Mouse (Mus musculus) intestine, embryonic 14.5 days (tissue): ENCODE results near the gene Cyb5r1. TPM values are rescaled to one million over a fixed set of nuclear protein-coding genes. Genes with fewer than 3 reads are reported as not detected.

Experiments
- ATAC-seq: fragments of 200-750 bp; cut with Nextera tagmentation; replicated peaks from 2 replicates; pipeline ENCODE4 v1.8.0; 2017; ENCODE audit warnings: low read depth, moderate number of reproducible peaks, moderate TSS enrichment, moderate library complexity; ENCODE audit not compliant: low FRiP score, low TSS enrichment
- DNase-seq: peaks from one replicate; pipeline ENCODE4 v3.0.0-alpha.2; 2018; ENCODE audit warnings: low spot score
- H3K27ac ChIP-seq: fragments of 300-500 bp; sonication (generic); 2 replicates; pipeline ENCODE4 v1.5.1; 2014; ENCODE audit warnings: low read depth, mild to moderate bottlenecking, control low read depth
- H3K27me3 ChIP-seq: fragments of 300-500 bp; sonication (generic); replicated peaks from 2 replicates; pipeline ENCODE4 v1.6.1; 2014; ENCODE audit warnings: low read length, control low read depth; ENCODE audit not compliant: control insufficient read depth, insufficient read depth
- H3K36me3 ChIP-seq: fragments of 300-500 bp; sonication (generic); 2 replicates; pipeline ENCODE4 v1.6.1; 2014; ENCODE audit warnings: low read length, control low read depth; ENCODE audit not compliant: control insufficient read depth, insufficient read depth
- H3K4me1 ChIP-seq: fragments of 300-500 bp; sonication (generic); replicated peaks from 2 replicates; pipeline ENCODE4 v1.6.1; 2014; ENCODE audit warnings: low read length, control low read depth, mixed read lengths; ENCODE audit not compliant: control insufficient read depth, insufficient read depth
- H3K4me2 ChIP-seq: fragments of 300-500 bp; sonication (generic); 2 replicates; pipeline ENCODE4 v1.6.1; 2014; ENCODE audit warnings: low read length
- H3K4me3 ChIP-seq: fragments of 300-500 bp; sonication (generic); 2 replicates; pipeline ENCODE4 v1.5.1; 2014; ENCODE audit warnings: low read depth, low read length, control low read depth, mixed read lengths
- H3K9ac ChIP-seq: fragments of 300-500 bp; sonication (generic); 2 replicates; pipeline ENCODE4 v1.6.1; 2014; ENCODE audit warnings: mild to moderate bottlenecking, low read length
- H3K9me3 ChIP-seq: fragments of 300-500 bp; sonication (generic); 2 replicates; pipeline ENCODE4 v1.6.1; 2016; ENCODE audit warnings: low read length, control low read depth; ENCODE audit not compliant: control insufficient read depth
- WGBS: fragments of 180-500 bp; shearing (Covaris S2); extraction: QIAGEN DNeasy Blood & Tissue Kit; methylation state at CpG from one replicate; pipeline ENCODE4 v1.1.7; 2014; 5-methylcytosine and 5-hydroxymethylcytosine counted together
- polyA plus RNA-seq: library from polyadenylated mRNA; unstranded; fragments of >200 nt; fragmentation: Nextera tagmentation; extraction: Ambion mirVana; gene quantifications from 2 replicates; pipeline ENCODE4 v1.2.1, GENCODE M21; 2014

Cyb5r1 gene
- polyA plus RNA-seq, 1 experiment from 2014 or later: 34.9 TPM

DNA sequence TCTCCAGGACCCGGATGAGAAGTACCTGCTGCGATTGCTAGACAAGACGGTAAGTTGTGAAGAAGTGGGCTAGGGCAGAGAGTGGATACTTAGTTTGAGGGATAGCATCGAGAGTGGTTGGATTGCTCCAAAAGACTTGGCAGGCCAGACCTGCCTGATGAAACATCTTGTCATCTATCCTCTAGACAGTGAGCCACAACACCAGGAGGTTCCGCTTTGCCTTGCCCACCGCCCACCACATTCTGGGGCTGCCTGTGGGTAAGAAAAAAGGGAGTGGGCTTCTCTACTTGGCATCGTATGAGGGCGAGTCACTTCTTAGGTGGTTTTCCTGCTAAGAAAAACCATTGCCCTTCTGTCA is 1.0 kb downstream of the Cyb5r1 start:
- H3K4me2 ChIP-seq: peak overlapping the region; percentile 82
- 28% methylated on average over 8 of the region's 8 CpGs for WGBS
- H3K4me1 ChIP-seq: peaks cover 7% of the 10 kb centered on the region
- peak overlapping the region; percentile 66 for H3K9ac ChIP-seq
- peak; percentile 21; the same call in 1 of the 2 replicates for ATAC-seq
- peak overlapping the region; percentile 8; the same call in 1 of the 2 replicates for H3K27ac ChIP-seq
- H3K9me3 ChIP-seq: no peaks in the 10 kb centered on the region
- no peak for DNase-seq
- no peaks in the 10 kb centered on the region for H3K27me3 ChIP-seq
- peak overlapping the region; percentile 82 for H3K4me3 ChIP-seq
- peaks cover 39% of the 10 kb centered on the region for H3K36me3 ChIP-seq

DNA sequence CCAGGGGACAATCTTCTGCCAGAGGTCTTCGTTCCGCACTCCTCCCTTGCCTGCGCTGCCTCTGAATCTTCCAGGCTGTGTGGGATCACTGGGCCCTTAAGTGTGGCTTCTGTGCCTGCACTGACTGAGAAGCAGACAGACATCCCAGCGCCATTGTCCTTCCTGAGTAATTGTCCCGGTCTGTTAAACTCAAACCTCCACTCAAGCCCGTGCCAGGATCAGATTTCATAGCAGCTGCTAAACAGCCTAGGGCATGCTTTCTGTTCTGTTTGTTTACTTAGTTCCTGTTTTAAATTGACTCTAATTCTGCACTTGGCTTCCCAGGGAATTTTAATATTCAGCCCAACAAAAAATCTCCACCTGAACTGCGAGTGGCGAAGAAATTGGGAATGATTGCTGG is 2.7 kb downstream of the Cyb5r1 start:
- H3K9ac ChIP-seq: no peak overlapping the region
- H3K27me3 ChIP-seq: no peaks in the 10 kb centered on the region
- H3K36me3 ChIP-seq: peaks cover 39% of the 10 kb centered on the region
- WGBS: 72% methylated on average over 8 of the region's 8 CpGs
- no peak overlapping the region for H3K4me3 ChIP-seq
- ATAC-seq: no peak
- H3K27ac ChIP-seq: no peak overlapping the region
- no peaks in the 10 kb centered on the region for H3K9me3 ChIP-seq
- no peak for DNase-seq
- H3K4me1 ChIP-seq: peaks cover 7% of the 10 kb centered on the region
- no peak overlapping the region for H3K4me2 ChIP-seq

DNA sequence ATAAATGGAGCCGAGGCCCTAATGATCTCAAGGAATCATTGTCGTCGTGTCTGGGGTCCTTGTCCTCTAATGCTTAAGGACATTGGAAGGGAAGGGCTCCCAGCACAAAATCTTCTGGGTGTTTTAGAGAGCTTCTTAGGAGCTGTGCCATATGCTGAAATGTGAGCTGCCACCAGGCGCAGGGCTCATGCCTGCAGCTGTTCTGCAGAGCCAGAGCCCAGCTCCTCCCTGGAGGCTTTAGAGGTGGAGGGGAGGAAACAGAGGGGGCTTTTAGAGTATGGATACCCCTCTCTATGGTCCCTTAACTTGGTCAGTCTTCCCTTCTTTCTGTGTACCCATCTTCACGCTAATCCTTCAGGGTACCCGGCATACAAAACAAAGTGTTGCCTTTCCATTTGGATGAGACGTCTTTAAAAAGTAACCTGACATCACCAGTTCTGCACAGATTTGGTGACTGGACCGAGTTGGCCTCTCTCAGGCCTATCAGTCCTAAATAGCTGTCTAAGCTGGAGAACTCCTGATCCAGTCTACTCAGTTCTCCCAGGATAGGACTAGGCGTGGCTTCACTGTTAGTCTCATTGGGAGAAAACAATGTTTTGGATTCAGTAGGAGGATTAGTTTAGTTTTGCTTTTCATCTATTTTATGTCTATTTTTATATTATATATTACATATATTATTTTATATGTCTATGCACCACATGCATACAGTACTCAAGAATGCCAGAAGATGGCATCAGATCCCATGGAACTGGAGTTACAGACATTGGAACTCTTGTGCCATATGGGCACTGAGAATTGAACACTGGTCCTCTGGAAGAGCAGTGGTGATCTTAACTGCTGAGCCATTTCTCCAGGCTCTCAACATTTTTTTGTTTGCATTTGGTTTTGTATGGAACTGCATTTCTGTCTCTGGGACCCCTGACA is 6.6 kb downstream of the Cyb5r1 start:
- Histone ChIP-seq H3K9me3 (no peaks in the 10 kb centered on the region), H3K27ac (no peak overlapping the region), H3K9ac (no peak overlapping the region), H3K4me1 (peaks cover 16% of the 10 kb centered on the region), H3K36me3 (peaks cover 39% of the 10 kb centered on the region), H3K4me2 (no peak overlapping the region), H3K27me3 (no peaks in the 10 kb centered on the region), H3K4me3 (no peak overlapping the region)
- ATAC-seq: no peak
- DNase-seq: no peak
- 92% methylated on average over 9 of the region's 9 CpGs for WGBS

DNA sequence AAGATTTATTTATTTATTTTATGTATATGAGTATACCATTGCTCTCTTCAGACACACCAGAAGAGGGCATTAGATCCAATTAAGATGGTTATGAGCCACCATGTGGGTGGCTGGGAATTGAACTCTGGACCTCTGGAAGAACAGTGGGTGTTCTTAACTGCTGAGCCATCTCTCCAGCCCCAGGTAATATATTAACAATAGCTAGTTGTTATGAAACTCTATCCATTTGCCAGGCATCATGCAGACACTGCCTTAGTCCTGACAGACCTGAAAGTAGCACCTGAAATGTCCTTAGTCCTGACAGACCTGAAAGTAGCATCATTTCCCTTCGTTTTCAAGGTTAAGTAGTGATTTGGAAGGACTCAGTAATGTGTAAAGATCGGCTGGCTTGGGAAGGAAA is 8.7 kb downstream of the Cyb5r1 start:
- Histone ChIP-seq H3K9me3 (no peaks in the 10 kb centered on the region), H3K36me3 (peaks cover 26% of the 10 kb centered on the region), H3K4me2 (peak overlapping the region; percentile 62), H3K9ac (no peak overlapping the region), H3K27ac (peak overlapping the region; percentile 94), H3K4me3 (no peak overlapping the region), H3K27me3 (no peaks in the 10 kb centered on the region), H3K4me1 (peaks cover 33% of the 10 kb centered on the region)
- WGBS: 37% methylated on average over 2 of the region's 2 CpGs
- DNase-seq (no peak), ATAC-seq (no peak)

DNA sequence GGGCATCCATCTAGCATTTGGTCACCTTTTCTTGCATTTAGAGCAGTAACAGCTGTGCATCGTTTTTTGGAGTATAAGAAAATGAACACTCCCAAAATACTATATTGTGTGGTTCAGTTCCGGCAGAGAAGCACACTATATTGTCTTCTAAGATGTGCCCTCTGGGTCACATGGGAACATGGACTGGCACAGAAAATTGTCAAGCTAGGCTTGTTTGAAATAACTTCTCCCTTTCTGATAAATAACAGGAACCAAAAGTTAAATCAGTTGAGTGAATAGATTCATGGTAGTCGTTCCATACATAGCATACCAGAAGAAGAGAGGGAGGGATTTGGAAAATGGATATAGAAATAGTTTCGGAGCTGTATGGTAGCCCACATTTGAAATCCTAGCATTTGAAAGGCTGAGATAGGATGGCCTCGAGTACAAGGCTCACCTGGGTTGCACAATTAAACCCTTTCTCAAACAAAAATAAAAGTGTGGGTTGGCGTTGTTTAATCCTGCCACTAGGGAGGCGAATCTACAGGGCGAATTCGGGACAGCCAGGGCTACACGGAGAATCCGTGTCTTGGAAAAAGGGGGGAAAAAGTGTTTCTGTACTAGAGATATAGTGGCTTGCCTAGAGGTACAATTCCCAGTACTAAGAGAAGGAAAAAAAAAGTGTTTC is 9.3 kb downstream of the Cyb5r1 start:
- H3K27ac ChIP-seq: peak overlapping the region; percentile 94
- no peaks in the 10 kb centered on the region for H3K9me3 ChIP-seq
- peaks cover 37% of the 10 kb centered on the region for H3K4me1 ChIP-seq
- no peak for DNase-seq
- peak overlapping the region; percentile 62 for H3K4me2 ChIP-seq
- ATAC-seq: peak; percentile 30
- 13% methylated on average over 11 of the region's 11 CpGs for whole genome bisulfite sequencing
- no peaks in the 10 kb centered on the region for H3K27me3 ChIP-seq
- peaks cover 20% of the 10 kb centered on the region for H3K36me3 ChIP-seq
- H3K9ac ChIP-seq: peak overlapping the region; percentile 90
- H3K4me3 ChIP-seq: peak overlapping the region; percentile 93

DNA sequence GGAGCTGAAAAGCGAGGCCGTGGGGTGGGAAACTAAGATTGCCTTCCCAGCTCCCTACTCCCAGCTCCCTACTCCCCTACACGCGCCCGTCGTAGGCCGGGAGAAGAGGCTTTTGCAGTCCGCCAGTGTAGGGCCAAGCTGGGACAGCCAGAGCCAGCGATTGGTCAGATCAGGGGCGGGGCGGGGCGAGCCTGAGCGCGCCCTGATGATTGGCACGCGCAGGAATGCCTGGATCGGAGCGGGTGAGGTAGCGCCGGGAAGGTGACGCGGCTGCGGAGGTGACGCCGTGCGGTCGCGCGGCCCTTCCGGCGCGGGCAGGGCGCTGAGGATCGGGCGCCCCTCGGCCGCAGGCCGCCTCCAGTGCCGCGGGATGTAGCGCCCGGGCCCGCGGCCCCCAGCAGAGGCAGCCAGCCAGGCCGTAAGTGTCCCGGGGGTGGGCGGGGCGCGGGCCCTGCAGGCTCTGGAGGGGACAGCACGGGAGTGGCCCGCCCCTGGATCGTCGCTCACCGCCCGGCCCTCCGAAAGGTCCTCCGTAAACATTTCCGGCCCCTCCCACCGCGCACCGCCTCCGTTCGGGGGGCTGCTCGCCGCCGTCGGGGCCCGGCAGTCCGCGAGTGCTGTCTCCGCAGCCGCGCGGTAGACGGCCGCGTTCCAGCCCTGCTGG is 9.9 kb downstream of the Cyb5r1 start, which contains the start of gene Adipor1:
TSS of gene Adipor1 (plus strand) at position 211 of the 664 bp plus-strand sequence.
- Histone ChIP-seq H3K27me3 (no peaks in the 10 kb centered on the region), H3K27ac (peak within 1 kb of the TSS; percentile 94), H3K9ac (peak within 1 kb of the TSS; percentile 90), H3K4me1 (peaks cover 42% of the 10 kb centered on the region), H3K9me3 (no peaks in the 10 kb centered on the region), H3K4me3 (peak within 1 kb of the TSS; percentile 93), H3K4me2 (peak within 1 kb of the TSS; percentile 88), H3K36me3 (peaks cover 14% of the 10 kb centered on the region)
- ATAC-seq (peak; percentile 100), DNase-seq (peak; percentile 92)
- WGBS: under 1% methylated on average over 49 of the region's 77 CpGs

DNA sequence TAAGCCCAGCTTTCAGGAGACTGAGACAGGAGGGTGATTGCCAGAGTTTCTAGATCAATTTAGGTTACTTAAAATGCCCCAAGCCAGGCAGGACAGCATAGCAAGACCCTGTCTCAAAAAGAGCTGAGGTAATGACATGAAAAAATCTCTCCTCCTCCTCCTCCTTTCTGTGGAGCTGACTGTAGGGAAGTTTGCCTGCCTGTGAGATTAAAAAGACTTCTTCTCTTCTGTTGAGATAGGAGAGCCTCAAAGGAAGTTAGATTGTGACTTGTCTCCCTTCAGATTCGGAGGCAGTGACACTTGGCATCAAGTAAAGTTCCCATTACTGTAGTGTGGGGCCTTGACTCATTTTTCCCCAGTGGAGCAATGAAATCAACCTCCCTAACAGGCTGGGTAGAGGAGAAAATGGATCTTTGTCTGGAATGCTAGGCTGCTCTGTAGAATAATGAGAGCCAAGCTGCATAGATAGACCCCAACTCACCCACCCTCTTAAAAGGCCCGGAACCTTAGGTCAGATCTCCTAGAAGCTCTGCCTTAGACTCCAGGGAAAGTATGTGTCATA is 13.1 kb downstream of the Cyb5r1 start:
- H3K9me3 ChIP-seq: no peaks in the 10 kb centered on the region
- H3K4me2 ChIP-seq: no peak overlapping the region
- DNase-seq (no peak), ATAC-seq (no peak)
- H3K27me3 ChIP-seq: no peaks in the 10 kb centered on the region
- H3K27ac ChIP-seq: no peak overlapping the region
- no peak overlapping the region for H3K4me3 ChIP-seq
- peaks cover 15% of the 10 kb centered on the region for H3K36me3 ChIP-seq
- 91% methylated on average over 2 of the region's 2 CpGs for WGBS
- peaks cover 49% of the 10 kb centered on the region for H3K4me1 ChIP-seq
- H3K9ac ChIP-seq: no peak overlapping the region

DNA sequence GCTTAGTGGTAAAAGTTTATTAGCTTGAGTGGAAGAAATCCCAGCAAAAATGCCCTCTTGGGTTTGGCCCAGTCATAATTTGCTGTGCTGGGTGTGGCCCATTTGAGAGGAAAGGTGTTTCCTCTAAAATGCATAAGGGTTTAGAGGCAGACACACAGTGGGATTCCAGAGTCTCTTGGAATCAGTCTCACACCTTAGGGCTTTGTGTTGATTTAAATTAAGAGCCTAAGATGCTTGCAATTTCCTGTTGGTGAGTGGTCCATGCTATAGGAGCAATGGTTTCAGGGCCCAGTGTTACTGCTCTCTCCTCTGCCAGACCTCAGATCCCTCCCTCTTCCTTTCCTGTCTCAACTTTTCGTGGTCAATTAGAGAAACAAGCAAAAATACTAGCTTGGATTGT is 13.8 kb downstream of the Cyb5r1 start:
- H3K4me2 ChIP-seq: no peak overlapping the region
- DNase-seq: no peak
- peaks cover 22% of the 10 kb centered on the region for H3K36me3 ChIP-seq
- peaks cover 47% of the 10 kb centered on the region for H3K4me1 ChIP-seq
- no peak overlapping the region for H3K9ac ChIP-seq
- WGBS: 46% methylated on average over 1 of the region's 1 CpGs
- H3K4me3 ChIP-seq: no peak overlapping the region
- no peaks in the 10 kb centered on the region for H3K9me3 ChIP-seq
- H3K27ac ChIP-seq: no peak overlapping the region
- H3K27me3 ChIP-seq: no peaks in the 10 kb centered on the region
- no peak for ATAC-seq
